Mouse (Mus musculus): Measurements from ENCODE around the gene Ube2c.

GRCm38 (mm10) chr2:164746693-164747092 lies 23.0 kb upstream of the Ube2c start:
- TF ChIP-seq EP300 (IDR thresholded peaks at IDR 0.05; ENCODE audit: low read depth) (no peak), CTCF (IDR thresholded peaks at IDR 0.05; ENCODE audit: low read depth) (no peak)

Data from liver, embryonic 14.5 days (tissue).